Mouse (Mus musculus): ENCODE measurements around the gene Vps37d.
A peak's percentile ranks its signal among the peaks of the same experiment; 100 is the strongest.
"Not testable (repeated sequence)": the region's sequence is repeated elsewhere in the genome, so short reads cannot be mapped to it uniquely, and the experiment has no call there.

Vps37d gene

GRCm38 (mm10) chr5:135073349-135074150, 4.5 kb downstream of the Vps37d start:
- peak; percentile 23 for DNase-seq

GRCm38 (mm10) chr5:135072720-135073119, 5.3 kb downstream of the Vps37d start:
- DNase-seq: no peak

- no peak for DNase-seq
These were observed 6.0 kb downstream of the Vps37d start for GRCm38 (mm10) chr5:135072061-135072460.

GRCm38 (mm10) chr5:135070448-135070847, 7.6 kb downstream of the Vps37d start:
- DNase-seq: no peak

GRCm38 (mm10) chr5:135066008-135066407, 12.1 kb downstream of the Vps37d start:
- no peak for DNase-seq

- DNase-seq: not testable (repeated sequence)
These were observed 13.1 kb downstream of the Vps37d start, which contains the start of gene Bud23 for GRCm38 (mm10) chr5:135064909-135065446. Gene Bud23 (minus strand): TSS chr5:135064959.

DNA sequence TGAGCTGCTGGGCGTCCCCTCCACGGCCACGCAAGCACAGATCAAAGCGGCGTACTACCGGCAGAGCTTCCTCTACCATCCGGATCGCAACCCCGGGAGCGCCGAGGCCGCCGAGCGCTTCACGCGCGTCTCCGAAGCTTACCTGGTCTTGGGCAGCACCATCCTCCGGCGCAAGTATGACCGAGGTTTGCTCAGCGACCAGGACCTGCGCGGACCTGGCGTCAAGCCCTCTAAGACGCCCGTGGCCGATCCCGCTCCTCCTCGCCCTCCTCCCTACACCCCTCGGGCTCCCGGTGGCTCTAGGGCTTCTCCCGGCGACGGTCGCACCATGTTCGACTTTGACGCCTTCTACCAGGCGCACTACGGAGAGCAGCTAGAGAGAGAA, 13.7 kb downstream of the Vps37d start:
- no peak for DNase-seq

DNA sequence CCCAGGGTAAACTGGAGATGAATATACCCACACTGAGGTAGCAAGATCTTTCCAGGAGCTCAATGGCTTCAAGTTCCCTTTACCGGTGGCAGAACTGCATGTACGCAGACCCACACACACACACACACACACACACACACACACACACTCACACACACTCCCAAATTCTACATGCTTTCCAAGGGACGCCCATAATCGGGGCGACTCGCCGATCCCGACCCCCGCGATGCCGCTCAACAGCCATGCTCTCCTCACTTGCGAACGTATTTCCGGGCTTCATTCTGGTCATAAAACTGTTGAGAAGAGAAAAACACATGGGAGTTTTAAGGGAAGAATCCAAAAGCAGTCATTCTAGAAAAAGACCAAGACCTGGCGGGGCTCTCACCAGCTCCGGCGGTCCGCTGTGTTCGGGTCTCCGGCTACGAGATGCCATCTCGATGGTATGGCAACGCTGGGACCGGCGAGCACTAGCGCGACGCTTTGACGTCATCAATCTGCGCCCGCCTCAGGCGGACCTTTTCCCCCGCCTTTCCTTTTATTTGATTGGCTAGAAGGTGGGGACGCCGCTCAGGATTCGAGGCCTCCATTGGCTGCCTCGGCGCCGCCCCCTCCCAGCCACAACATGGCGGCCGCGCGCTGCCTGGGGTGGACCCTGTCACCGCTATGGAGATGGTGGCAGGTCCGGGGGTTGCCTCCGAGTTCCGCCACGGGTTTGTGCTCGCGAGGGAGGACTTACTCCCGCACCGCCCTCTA, 14.3 kb downstream of the Vps37d start, which contains the start of gene Dnajc30:
Gene Dnajc30, plus strand, starts transcription at position 574 of the 753 bp plus-strand sequence.
- DNase-seq: peak; percentile 99

GRCm38 (mm10) chr5:135053356-135053755, 24.7 kb downstream of the Vps37d start:
- DNase-seq: no peak

GRCm38 (mm10) chr5:135049268-135049667, 28.8 kb downstream of the Vps37d start:
- not testable (repeated sequence) for DNase-seq

- no peak for DNase-seq
These were observed 29.5 kb downstream of the Vps37d start for GRCm38 (mm10) chr5:135048539-135048938.

DNA sequence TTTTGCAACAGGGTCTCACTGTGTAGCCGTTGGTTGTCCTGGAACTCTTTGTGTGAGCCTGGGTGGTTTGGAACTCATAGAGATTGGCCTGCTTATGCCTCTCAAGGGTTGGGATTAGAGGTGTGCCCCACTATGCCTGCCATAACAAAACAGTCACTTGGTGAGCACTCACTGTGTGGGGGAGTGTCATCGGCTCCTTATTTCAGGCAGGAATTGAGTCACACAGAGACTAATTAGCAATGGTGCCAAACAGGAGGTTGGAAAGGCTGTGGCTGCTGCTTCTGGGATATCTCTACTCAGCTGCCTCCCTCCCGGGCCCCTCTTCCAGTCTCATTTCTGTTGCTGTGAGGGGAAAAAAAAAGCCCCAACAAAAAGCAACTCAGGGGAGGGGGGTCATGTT, 33.5 kb downstream of the Vps37d start:
- DNase-seq: no peak

- no peak for DNase-seq
These were observed 35.8 kb downstream of the Vps37d start for GRCm38 (mm10) chr5:135042105-135042788.

DNA sequence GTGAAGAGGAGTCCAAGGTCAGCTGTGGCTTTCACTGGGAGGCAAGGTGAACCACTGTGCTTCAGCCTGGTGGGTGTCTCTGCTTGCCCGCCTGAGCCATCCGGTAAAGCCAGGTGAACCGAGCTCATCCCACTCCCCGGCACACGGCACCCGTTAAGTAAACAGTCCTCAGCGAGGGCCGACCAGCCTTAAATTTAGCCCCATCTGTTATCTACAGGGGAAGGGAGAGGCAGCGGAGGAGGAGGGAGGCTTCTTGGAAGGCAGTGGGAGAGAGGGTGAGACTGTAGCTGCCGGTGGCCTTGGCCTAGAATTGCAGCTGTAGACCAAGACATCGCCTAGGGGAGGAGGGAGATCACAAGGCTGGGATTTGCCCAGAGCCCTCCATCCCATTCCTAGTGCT, 37.3 kb downstream of the Vps37d start:
- DNase-seq: no peak

DNA sequence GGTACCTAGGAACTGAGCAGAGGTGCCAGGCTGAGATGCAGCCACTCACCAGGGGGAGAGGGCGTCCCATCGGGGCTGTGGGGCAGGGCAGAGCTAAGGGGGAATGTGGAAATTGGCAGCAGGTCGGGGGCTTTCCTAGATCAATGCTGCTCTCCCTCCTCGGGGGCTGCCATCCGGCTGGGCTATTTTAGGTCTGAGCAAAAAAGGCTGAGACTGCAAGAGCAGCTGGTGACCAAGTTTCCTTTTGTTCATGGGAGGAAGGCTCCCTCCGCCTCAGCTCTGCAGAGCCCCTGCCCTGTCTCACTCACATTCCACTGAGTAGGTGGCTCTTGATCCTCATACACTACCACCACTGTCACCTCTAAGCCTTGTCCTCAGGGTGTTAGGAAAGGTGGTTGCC, 38.0 kb downstream of the Vps37d start:
- no peak for DNase-seq

GRCm38 (mm10) chr5:135039541-135039940, 38.5 kb downstream of the Vps37d start:
- no peak for DNase-seq

DNA sequence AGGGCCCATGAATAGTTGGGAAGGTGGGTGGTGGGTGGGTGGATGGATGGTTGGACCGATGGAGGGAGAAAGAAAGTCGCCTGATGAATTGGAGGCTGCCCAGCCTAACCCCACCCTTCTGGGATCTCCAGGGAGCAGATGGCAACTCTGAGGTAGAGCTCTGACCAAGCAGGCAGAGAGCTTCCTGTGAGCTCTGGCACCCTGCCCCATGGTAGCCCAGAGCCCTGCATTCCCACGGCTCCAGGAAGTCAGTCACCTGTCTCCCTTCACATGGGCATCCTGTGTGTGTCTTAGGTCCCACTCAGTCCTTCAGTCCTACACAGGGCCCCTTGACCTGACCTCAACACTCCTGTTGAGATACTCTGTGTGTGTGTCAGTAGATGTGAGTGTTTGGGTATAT, 40.1 kb downstream of the Vps37d start:
- DNase-seq: no peak

GRCm38 (mm10) chr5:135035608-135036359, 42.3 kb downstream of the Vps37d start:
- no peak for DNase-seq

DNA sequence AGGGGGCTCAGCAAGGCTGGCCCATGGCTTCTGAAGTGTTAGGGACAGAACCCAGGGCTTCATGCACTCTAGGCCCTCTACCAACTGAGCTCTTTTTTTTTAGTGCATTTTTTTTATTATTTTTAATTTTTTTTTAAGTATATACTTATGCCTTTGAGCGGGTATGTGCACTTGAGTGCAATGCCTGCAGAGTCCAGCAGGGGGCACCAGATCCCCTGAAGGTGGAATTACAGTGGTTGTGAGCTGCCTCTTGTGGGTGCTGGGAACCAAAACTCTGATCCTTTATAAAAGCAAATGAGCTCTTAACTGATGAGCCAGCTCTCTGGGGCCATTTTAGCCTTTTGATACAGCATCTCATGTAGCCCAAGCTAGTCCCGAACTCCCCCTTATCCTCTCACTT, 43.5 kb downstream of the Vps37d start:
- DNase-seq: no peak

DNA sequence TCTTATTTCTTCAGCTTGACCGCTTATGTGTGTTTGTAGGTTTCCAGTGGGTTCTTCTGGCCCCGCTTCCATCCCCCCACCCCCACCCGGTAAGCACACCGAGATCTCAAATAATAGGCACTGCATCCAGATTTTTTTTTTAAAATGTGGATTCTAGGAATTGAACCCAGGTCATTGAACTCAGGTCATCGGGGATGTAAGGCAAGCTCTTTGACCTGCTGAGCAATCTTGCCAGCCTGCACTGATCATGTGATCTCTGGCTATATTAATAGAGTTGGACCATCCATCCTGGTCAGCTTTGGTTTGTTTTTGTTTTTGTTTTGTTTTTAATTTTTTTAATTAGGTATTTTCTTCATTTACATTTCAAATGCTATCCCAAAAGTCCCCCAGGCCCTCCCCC, 45.5 kb downstream of the Vps37d start:
- DNase-seq: no peak

DNA sequence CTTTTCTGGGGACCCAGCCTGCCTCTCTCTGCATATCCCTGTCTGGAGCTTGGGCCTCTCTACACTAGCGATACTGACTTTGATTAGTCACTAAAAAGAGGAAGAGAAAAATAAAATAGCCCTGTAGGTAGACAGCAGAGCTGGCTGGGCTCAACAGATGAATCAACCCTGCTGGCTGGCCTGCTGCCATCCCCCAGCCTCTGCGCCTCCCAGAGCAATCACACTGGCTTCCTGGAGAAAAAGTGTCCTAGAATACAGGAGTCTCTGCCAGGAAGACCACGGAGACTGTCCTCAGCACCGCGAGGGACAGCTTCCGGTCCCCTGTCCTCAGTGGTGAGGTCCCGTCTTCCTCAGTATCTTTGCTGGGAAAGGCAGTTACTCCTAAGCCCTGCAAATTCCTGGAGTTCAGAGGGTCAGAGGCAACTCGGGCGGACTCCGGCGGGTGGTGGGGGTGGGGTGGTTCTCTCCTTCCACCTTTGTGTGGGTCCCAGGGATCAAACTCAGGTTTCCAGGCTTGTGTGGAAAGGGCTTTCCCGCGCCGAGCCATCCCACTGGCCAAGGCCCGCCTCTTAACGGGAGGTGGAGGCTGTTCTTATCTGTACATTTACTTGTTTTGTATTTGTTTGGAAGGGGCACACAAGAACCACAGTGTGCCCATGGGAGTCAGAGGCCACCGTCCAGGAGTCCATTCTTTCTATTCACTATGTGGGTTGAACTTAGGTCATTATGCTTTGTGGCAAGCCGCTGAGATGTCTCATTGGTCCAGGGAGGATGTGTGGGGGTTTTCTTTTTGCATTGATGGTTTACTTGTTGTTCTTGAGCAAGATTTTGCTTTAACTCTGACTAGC, 48.8 kb downstream of the Vps37d start:
- no peak for DNase-seq

Measured in retina, postnatal 1 day (tissue).